Mouse (Mus musculus) heart, postnatal 36 days (tissue): Measurements from ENCODE around the gene Cacna2d2. TPM values are rescaled to one million over a fixed set of nuclear protein-coding genes. Genes with fewer than 3 reads are reported as not detected.
A peak's percentile ranks its signal among the peaks of the same experiment; 100 is the strongest.
"Not testable (repeated sequence)": the region's sequence is repeated elsewhere in the genome, so short reads cannot be mapped to it uniquely, and the experiment has no call there.

ENCODE experiments used
- DNase-seq, 2 experiments: peaks; one replicate each; pipeline ENCODE4 v3.0.0; 2021 to 2022
- intact Hi-C: fragments of 180-260 bp; cut with DNase I; formaldehyde crosslinking; loops from one replicate; pipeline ENCODE4 v1.15.1; 2025
- total RNA-seq, 2 experiments: library from RNA; stranded (reverse); gene quantifications; 2 replicates each; pipeline ENCODE4 v1.2.3; 2021

Gene Cacna2d2
- total RNA-seq, 2 experiments from 2014 or later = 10.5 to 13.3 TPM

- intact Hi-C loops = no loop called here
- DNase-seq = peak; percentile 71 to 76
Observed at GRCm38 (mm10) chr9:107551117-107551889, 151.9 kb downstream of the Cacna2d2 start, which contains the start of gene Rassf1. TSS of gene Rassf1 (plus strand) at chr9:107551555.

- no peak for DNase-seq
- intact Hi-C loops = no loop called here
Observed at GRCm38 (mm10) chr9:107551890-107552355, 152.5 kb downstream of the Cacna2d2 start.

GRCm38 (mm10) chr9:107552690-107553393 lies 153.4 kb downstream of the Cacna2d2 start:
- intact Hi-C loops = no loop called here
- DNase-seq = no peak

GRCm38 (mm10) chr9:107553541-107554318 lies 154.3 kb downstream of the Cacna2d2 start:
- intact Hi-C loops = no loop called here
- no peak for DNase-seq

- intact Hi-C loops = no loop called here
- DNase-seq = peak; percentile 91
Observed at GRCm38 (mm10) chr9:107554319-107554825, 155.0 kb downstream of the Cacna2d2 start.

GRCm38 (mm10) chr9:107555031-107555457 lies 155.6 kb downstream of the Cacna2d2 start:
- intact Hi-C loops = no loop called here

GRCm38 (mm10) chr9:107555701-107556100 lies 156.3 kb downstream of the Cacna2d2 start:
- intact Hi-C loops = no loop called here
- no peak for DNase-seq

More at GRCm38 (mm10) chr9:107555031-107555457, 155.6 kb downstream of the Cacna2d2 start:
- DNase-seq = peak; percentile 71 to 81

- no peak for DNase-seq
- intact Hi-C loops = no loop called here
Observed at GRCm38 (mm10) chr9:107556346-107556745, 156.9 kb downstream of the Cacna2d2 start.

- DNase-seq = peak; percentile 92 to 93
- intact Hi-C loops = no loop called here
Observed at GRCm38 (mm10) chr9:107563029-107563581, 163.7 kb downstream of the Cacna2d2 start, which contains the start of gene Tusc2. TSS of gene Tusc2 (plus strand) at chr9:107563255.

GRCm38 (mm10) chr9:107565556-107565955 lies 166.1 kb downstream of the Cacna2d2 start:
- intact Hi-C loops = loop anchor here (5.0 kb wide), 1 partner anchor 67 kb away; no protein-coding TSS in a partner anchor
- DNase-seq = not testable (repeated sequence)

- intact Hi-C loops = loop anchor here (5.0 kb wide), 1 partner anchor 66 kb away; no protein-coding TSS in a partner anchor
- DNase-seq = peak; percentile 86 to 93
Observed at GRCm38 (mm10) chr9:107566041-107566709, 166.8 kb downstream of the Cacna2d2 start.

GRCm38 (mm10) chr9:107566855-107567254 lies 167.4 kb downstream of the Cacna2d2 start:
- intact Hi-C loops = loop anchor here (5.0 kb wide), 1 partner anchor 65 kb away; no protein-coding TSS in a partner anchor
- DNase-seq = peak; percentile 61 to 62

- DNase-seq = peak in 1 of 2 experiments; percentile 53
- intact Hi-C loops = loop anchor here (5.0 kb wide), 1 partner anchor 64 kb away; no protein-coding TSS in a partner anchor
Observed at GRCm38 (mm10) chr9:107567702-107568319, 168.4 kb downstream of the Cacna2d2 start, which contains the start of gene Hyal2. TSS of gene Hyal2 (plus strand) at chr9:107567945.

- intact Hi-C loops = loop anchor here (1.0 to 5.0 kb wide), 2 partner anchors 12 to 64 kb away; partner anchors contain the start of gene Hyal3
- peak; percentile 83 to 90 for DNase-seq
Observed at GRCm38 (mm10) chr9:107568331-107569261, 169.2 kb downstream of the Cacna2d2 start.

GRCm38 (mm10) chr9:107569270-107569669 lies 169.9 kb downstream of the Cacna2d2 start:
- DNase-seq = no peak
- intact Hi-C loops = loop anchor here (1.0 to 5.0 kb wide), 2 partner anchors 11 to 63 kb away; partner anchors contain the start of gene Hyal3

- intact Hi-C loops = no loop called here
- no peak for DNase-seq
Observed at GRCm38 (mm10) chr9:107570016-107570415, 170.6 kb downstream of the Cacna2d2 start.

- no peak for DNase-seq
- intact Hi-C loops = no loop called here
Observed at GRCm38 (mm10) chr9:107570845-107571244, 171.4 kb downstream of the Cacna2d2 start.
